Mouse (Mus musculus) adrenal gland, postnatal 14 days (tissue): Measurements from ENCODE around the gene Ccdc170. TPM values are rescaled to one million over a fixed set of nuclear protein-coding genes. Genes with fewer than 3 reads are reported as not detected.
"Not testable (repeated sequence)": the region's sequence is repeated elsewhere in the genome, so short reads cannot be mapped to it uniquely, and the experiment has no call there.

Experiments
- DNase-seq: peaks from one replicate; pipeline ENCODE4 v3.0.0; 2021; ENCODE audit warnings: mixed read lengths
- long read RNA-seq, 2 experiments: library from polyadenylated mRNA; stranded (forward); transcript quantifications; one replicate each; pipeline ENCODE4 v2.0.0; 2021
- total RNA-seq: library from RNA; stranded (reverse); gene quantifications from 2 replicates; pipeline ENCODE4 v1.2.3, GENCODE M21; 2021

The Ccdc170 gene
- total RNA-seq: 0.11 and 0.38 TPM in 2 replicates
- long read RNA-seq, experiment 1, partial matches to known transcripts: 1 of 1 reads
- long read RNA-seq, experiment 1, other reads (novel, unspliced or antisense): 0 of 1 reads
- long read RNA-seq, experiment 2: 0 reads

DNA sequence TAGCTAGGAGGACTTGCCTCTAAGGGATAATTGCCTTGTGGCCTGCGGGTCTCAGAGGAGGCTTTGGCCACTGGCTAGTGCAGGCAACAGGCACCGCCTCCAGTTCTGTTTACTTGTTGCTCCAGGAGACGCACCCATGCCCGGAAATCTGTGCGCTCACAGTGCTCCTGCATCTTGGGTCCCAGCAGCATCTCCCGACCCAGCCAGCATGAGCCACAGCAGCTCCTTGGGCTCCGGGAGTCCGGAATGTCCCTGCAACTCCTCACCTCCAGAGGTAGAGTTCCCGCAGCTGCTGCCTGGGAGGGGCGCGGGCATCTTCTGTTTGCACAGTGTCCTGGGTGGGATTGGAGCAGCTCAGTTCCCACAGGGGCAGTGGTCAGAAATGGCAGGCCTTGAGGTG is at the start of gene Ccdc170:
TSS of gene Ccdc170 (plus strand) at position 148 of the 400 bp plus-strand sequence.
- DNase-seq: peak; percentile 27

DNA sequence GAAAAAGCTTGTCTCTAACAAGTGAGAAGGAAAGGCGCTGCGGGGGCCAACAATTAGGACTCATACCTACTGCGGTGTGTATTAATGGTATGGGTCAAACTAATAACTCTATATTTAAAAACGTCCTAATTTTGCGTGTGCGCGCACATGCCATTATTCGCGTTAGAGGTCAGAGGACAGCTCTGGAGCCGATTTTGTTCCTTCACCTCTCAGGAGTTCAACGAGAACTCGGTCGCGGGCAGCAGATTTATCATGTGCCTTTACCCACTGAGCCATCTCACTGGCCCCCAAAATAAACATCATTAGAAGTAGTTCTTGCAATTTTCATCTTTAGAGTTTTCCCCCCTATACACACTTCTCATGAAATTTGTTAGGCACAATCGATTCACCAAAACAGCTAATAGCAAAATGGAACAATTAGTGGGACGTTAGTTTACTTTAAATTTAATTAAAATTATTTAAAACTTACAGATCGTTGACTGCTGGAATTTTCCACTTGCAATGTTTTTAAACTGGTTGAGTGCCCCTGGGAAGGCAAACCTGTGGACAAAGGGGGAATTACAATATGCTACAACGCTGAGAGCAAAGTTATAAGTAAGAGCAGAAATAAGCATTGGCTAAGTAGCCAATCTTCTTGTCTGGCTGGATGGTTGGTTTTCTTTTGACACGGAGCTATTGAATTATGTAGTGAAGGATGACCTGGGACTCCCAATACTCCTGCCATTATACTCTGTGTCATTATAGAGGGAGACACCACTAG is 49.1 kb upstream of the Ccdc170 start:
- DNase-seq: peak; percentile 34

DNA sequence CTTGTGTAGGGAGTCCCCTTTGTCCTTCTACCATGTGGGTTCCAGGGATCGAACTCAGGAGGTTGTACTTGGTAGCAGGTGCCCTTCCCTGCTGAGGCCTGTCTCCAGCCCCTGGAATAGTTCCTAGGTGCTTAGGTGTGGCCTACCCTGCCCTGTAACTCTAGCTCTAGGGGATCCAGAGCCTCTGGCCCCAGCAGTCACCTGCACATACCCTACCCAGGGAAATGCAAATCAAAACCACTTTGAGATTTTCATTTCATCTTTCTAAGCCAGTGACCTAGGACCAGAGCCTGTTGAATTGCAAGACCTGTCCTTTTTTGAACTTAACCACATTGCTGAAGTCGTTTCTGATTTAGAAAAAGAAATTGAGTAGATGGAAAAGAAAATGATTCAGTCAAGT is 48.4 kb upstream of the Ccdc170 start:
- not testable (repeated sequence) for DNase-seq

DNA sequence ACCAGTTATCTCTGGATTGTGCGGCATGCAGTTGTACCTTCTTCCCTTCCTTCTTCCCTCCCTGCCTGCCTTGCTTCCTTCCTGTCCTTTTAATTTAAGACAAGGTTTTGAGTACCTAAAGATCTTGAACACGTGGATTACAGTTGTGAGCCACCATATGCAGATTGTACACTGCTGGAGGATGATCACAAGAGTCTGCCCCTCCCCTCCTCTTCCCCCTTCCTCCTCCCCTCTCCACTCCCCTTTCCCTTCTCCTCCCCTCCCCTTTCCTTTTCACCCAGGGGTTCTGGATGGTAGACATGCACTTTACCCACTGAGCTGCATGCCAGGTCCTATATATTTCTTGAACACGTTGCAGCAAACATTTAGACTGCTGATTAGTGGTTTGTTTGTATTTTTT is 46.9 kb upstream of the Ccdc170 start:
- DNase-seq: no peak

DNA sequence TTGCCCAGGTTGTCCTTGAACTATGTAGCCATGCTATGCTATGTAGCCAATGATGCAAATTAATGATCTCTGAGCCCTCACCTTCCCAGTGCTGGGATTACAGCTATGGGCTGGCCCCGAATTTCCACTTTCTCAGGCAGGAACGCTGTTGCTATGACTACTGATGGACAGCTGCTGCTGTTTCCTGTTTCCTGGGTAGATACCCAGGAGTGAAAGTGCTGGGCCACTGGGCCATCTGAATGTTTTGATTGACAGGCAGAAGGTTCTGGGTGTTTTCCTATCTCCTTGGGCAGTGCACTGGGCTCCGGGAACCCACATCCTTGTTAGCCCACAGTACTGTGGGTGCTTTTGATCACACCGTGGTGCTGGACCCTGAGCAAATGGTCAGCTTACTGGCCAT is 25.9 kb upstream of the Ccdc170 start:
- no peak for DNase-seq

DNA sequence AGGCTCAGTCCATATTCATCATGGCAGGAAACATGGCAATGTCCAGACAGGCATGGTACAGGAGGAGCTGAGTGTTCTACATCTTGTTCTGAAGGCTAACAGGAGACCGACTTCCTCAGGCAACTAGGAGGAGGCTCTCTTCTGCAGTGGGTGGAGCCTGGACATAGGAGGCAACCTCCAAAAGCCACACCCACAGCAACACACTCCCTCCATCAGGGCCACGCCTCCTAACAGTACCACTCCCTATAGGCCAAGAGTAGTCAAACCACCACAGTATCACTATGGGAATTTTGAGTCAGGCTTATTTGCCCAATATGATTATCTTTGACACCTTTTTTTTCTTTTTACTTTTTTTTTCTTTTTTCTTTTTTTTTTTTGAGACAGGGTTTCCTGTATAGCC is 22.1 kb upstream of the Ccdc170 start:
- DNase-seq: no peak

DNA sequence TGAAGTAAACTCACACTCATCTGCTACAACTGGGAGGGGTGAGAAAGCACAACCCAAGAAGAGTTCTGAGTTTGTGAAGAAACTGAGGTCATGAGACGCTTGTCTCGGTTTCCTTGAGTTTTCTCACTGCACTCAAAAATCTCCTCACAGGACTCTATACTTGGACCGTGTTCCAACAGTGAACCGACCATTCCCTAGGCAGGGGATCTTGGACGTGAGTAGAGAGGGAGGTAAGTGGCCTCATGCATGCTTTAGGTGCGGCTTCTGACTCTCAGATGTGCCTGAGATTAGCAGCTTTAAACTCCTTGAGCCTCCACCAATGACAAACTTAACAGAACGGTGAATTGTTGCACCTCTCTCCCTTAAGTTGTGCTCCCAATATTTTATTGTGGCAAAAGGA is 16.5 kb upstream of the Ccdc170 start:
- DNase-seq: no peak

DNA sequence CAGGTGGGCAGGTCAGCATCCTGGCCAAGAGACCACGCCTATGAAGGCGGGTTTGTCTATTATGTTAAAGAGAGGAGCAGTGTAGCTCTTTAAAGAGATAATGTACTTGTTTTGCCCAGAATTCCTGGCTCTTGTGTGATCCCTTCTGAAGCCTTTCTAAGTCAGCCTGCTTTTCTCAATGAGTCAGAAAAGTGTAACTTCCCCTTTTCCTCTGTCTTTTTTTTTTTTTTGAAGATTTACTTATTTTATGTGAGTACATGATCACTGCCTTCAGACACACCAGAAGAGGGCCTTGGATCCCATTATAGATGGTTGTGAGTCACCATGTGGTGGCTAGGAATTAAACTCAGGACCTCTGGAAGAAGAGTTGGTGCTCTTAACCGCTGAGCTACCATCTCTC is 12.9 kb upstream of the Ccdc170 start:
- DNase-seq: no peak

DNA sequence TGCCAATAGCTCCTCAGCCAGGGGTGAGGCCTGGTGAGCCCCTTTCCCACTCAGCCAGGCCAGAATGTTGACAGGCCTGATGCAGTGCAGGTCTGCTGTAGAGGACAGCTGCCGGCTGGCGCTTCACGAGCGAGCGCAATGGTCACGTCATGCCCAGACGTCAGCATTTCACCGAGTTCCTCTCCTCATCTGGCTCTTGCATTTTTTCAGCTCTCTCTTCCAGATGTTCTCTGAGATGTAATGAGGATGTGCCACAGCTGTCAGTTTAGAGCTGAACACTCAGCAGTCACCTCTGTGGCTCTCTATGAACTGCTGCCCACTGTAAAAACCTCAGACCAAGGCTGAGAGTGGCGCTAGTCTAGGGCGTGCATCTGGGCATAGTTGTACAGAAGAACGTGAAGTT is 8.7 kb upstream of the Ccdc170 start:
- no peak for DNase-seq

DNA sequence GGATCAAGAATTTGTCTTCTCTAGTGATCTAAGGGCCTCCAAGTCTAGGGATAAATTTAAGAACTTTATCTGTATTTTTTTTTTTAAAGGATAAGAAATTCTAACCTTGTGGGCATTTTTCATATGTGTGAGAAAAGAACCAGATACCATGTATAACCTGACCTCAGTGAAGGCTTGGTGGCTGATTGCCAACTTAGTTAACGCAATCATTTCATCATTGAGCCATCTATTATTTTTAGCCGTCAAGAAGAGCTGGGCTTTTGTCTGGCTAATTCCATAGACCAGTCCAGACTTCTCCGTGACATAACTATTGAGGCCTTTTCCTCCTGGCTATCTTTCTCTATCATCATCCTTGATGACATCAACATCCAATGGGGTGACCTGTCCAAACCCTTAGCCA is 6.9 kb upstream of the Ccdc170 start:
- peak; percentile 24 for DNase-seq

DNA sequence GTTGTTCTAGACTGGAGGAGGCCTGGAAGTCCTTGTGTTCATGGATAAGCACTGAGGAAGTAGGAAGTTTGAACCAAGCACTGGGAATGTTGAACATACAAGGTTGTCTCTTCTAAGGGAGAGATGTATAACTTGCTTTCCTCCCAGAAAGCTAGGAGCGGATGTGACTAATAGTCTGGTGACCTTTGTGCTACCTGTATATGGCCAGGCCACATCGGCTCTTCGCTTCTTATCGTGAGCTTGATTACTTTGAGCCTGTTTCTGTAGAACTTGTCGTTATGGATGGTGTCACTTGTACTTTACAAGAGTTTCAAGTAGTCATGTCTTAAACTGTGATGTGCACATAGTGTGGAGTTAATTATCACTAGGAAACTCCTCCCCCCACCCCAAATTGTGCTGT is 5.7 kb upstream of the Ccdc170 start:
- DNase-seq: no peak

DNA sequence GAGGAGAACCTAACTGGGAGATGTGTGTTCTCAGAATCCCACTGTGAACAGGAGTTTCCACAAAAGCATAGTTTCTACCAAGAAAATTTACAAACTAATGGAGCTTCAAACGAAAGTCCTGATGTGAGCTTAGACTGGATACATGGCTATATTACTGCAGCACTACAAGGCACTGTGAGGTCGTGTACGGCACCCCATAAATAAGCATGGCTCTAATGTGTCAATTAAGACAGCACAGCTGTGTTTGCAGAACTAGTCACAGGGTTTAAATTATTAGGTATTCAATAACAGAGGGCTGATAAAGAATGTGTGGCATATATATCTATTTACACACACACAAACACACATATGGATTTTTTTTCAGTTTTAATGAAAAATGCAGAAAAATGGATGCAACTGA is 1.4 kb upstream of the Ccdc170 start:
- no peak for DNase-seq

DNA sequence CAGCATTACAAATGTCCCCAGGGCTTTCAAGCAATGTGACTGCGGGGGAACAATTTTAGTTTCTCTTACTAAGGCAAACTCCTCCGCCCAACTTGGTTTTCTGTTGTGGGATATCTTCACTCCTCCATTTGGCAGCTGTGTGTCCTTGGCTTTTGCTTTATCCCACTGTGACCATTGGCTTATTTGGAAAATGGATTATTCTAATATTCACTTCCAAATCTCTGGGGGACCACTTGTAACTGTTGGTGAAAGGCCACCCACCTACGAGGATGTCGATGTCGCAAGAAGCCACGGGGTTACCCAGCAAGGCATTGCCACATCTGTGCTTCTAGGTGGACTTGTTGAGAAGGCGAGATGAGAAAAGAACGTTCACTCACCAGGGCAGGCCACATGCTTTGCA is 607 bp upstream of the Ccdc170 start:
- DNase-seq: peak; percentile 70

DNA sequence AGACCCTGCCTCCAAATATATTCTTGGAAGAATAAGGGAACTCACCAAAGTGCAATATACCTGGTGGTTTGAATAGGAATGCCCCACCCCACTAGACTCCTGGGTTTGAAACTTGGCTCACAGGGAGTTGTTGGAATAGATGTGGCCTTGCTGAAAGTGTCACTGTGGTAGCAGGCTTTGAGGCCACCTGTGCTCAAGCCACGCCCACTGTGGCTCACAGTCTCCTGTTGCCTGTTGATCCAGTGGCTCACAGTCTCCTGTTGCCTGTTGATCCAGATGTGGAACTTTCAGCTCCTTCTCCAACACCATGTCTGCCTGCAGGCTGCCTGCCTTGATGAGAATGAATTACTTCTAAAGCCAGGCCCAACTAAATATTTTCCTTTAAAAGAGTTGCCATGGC is 1.5 kb downstream of the Ccdc170 start:
- DNase-seq: no peak

DNA sequence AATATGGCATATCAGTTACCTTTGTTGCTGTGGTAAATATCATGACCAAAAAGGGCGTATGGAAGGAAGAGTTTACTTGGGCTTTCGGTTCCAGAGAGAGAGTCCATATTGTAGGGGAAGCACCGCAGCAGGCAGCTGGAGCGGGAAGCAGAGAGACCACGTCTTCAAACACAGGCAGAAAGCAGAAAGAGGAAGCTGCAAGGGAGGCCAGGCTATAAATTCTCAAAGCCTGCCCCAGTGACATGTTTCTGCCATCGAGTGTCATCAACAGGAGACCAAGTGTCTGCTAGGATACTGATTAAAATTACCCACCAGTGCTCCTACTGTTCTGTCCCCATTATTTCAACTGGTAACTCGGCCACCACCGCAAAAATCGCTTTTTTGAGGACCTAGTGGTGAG is 2.7 kb downstream of the Ccdc170 start:
- DNase-seq: no peak

DNA sequence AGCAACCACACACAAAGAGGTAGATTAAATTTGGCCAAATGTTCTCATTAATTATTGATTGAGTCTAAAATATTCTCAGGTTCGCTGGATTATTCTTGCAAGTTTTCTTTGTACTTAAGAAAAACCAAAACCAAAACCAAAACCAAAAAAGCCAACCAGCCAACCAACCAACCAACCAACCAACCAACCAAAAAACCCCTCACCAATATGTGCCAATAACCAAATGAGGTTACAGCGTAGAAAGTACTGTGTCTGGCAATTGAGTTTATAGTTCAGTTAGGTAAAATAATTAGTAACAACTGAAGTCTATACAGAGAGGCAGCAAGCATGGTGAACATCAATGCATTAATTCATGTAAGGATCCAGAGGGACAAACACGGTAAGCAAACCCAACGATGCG is 7.6 kb downstream of the Ccdc170 start:
- no peak for DNase-seq

DNA sequence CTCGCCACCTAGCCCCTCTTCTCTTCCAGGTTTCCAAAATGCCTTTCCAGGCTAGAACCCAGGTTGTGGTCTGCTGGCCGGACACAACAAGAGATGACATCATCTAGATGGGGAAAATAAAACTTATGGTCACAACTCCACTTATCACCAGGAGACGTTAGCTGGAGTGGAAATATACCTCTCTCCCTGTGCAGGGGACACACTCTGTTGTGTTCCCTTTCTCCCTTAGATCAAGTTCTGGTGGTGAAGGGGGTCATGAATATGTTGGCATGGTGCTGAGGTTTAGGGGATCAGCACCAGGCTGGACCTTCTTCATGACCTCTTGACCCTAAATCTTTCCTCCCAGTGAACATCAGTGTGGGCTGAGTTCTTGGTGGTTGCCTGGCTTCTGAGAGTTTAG is 9.0 kb downstream of the Ccdc170 start:
- no peak for DNase-seq

DNA sequence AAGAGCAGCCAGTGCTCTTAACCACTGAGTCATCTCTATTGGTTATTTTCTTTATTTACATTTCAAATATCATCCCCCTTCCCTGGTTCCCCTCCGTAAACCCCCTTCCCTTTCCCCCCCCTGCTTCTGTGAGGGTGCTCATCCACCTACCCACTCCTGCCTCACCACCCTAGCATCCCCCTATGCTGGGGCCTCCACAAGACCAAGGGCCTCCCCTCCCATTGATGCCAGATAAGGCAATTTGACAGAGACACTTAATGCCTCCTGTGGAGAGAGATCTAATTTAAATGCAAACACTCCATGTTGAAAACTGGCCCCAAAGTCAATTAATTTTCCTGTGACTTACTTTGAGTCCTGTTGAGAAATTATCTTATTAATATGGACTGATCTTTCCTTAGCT is 9.7 kb downstream of the Ccdc170 start:
- DNase-seq: no peak

DNA sequence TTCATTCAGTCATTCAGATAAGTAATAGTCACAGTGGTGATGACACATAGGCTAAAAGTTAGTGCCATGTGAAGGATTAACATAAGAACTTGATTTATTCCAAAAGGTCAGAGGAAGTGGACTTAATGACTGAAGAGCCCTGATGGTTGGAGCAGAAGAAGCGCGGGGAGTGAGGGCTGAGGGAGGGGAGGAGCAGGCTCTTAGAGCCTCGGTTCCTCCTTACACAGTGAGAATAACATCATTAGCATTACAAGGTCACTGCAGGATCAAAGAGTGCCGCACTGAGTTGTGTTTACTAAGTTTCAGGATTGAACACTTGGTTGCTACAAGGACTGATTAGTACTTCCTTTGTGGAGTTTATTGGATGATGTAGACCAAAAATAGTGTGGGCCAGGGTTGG is 10.6 kb downstream of the Ccdc170 start:
- no peak for DNase-seq

DNA sequence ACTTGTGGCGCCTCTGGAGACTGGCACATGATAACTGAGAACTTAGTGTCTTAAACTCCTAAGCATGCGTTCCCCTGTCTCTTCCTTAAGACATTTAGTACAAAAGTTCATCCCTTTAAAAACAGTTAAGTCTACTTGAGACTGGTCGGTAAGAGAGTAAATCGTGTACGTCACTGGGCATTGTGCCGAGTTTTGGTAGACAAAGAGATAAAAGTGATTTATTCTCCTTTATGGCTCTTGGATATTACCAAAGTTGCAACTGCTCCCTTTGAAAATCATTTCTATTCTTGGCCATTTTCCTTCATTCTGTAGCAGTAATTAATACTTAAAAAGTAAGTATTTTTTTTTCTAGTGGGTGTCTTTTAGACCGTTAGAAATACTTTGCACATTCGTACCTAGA is 20.9 kb downstream of the Ccdc170 start:
- peak; percentile 66 for DNase-seq

DNA sequence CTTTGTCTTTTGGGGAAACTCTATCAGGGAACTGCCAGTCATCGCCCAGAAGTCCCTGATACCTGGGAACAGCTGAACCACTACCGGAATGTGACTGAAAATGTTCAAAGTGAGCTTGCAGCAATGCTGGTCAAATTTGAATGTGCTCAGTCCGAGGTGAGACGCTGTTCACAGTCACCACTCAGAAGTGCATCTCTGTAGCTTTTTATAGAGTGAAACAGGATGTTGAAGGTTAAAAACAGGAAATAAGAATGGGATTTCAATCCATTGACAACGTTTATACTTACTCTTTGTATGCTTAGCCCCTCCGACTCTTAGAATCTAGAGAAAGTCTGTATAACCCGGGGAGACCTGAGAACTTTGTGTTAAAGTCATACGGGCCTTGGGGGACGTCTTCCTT is 30.4 kb downstream of the Ccdc170 start:
- no peak for DNase-seq

DNA sequence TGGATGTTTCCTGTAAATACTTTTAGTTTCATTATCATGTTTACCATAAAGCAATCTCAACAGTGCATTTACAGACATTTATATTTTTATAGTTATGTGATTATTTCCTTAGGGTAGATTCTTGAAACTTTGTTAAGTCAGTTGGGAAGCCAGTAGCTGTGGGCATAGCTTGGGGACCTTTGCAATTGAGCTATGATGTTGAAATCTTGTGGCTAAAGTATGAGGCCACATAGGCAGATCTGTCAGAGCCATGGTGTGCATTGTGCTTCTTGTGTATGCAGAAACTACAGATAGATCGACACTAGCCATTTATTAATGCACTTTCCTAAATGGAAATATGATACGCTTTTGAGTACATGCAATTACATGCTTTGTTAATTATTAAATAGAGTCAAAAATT is 35.3 kb downstream of the Ccdc170 start:
- no peak for DNase-seq

DNA sequence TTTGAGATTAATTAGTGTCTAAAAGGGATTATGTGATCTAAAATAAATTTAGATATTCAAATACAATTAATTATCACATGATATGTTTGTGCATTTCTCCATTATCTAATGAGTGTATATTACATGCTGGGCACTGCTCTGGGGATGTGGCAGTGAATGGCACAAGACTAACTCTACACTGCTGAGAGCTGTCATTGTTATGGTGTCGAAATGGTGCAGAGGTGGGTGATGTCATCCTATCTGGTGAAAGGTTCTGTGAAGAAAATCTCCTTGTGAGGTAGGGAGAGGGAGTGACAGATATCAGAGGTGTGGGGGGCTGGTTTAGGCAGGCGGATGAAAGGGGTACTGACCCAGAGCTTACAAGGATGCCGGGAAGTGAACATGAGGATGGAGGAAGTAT is 37.3 kb downstream of the Ccdc170 start:
- no peak for DNase-seq

DNA sequence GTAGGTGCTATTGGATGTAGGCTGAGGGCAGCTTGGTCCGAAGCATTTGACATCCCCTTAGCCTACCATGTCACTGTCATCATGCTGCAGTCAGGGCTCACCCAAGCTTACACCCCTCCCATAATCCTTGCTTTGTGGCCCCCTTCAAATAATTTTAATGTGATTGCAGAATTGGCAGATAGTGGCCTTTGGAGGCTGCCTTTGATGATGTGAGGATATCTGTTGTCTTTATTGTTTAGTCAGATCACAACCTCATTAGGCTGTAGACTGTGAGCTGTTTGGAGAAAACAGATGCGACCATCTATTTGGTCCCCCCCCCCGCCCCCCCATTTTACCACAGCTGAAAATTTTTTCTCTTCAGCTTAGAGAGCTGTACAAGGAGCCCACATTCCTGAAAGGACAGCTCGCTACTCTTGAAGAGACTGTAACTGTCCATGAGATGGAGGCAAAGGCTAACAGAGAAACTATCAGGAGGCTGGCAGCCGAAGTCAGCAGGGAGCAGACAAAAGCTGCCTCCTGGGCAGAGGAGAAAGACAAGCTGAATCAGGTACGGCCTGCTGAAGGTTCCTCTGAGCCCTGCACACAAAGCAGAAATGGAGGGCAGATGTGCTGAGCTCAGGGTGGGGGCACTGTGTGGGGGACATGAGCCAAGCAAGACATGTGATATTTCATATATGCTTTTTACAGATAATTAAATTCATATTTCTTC is 38.2 kb downstream of the Ccdc170 start:
- DNase-seq: peak; percentile 12
